Mouse (Mus musculus) lung, adult 2 months (tissue): ENCODE measurements at regions not wholly inside any gene's neighbourhood (a gene's known extent, or its start where the extent isn't known, plus 50 kb on each side); places are given as distances from the start of the nearest gene placed in this dataset.

Experiments used
- CTCF ChIP-seq: fragments of 200-500 bp; IDR thresholded peaks from 2 replicates; pipeline ENCODE4 v1.5.1; 2011; ENCODE audit warnings: mild to moderate bottlenecking, low read length, control low read depth; ENCODE audit not compliant: insufficient read depth
- POLR2A ChIP-seq: fragments of 200-500 bp; IDR thresholded peaks from 2 replicates; pipeline ENCODE4 v1.6.1; 2011; ENCODE audit warnings: low read depth, mild to moderate bottlenecking, control low read depth, low read length, borderline replicate concordance; ENCODE audit errors: extremely low read depth

GRCm38 (mm10) chr6:117079500-117079899, 88.8 kb upstream of the Cxcl12 start:
- TF ChIP-seq POLR2A (no peak), CTCF (no peak)
